Mouse (Mus musculus) CH12.LX (cell line): ENCODE measurements around the gene Pin1. TPM values are rescaled to one million over a fixed set of nuclear protein-coding genes. Genes with fewer than 3 reads are reported as not detected.
A peak's percentile ranks its signal among the peaks of the same experiment; 100 is the strongest.

Experiments
- DNase-seq: peaks from one replicate; pipeline ENCODE4 v3.0.0-alpha.2; 2013; ENCODE audit errors: extremely low read depth
- H3K27ac ChIP-seq: 2 replicates; pipeline ENCODE4 v1.5.1; 2012; ENCODE audit warnings: low read depth, mild to moderate bottlenecking, control low read depth, moderate library complexity; ENCODE audit not compliant: insufficient read depth
- H3K27me3 ChIP-seq: replicated peaks from 2 replicates; pipeline ENCODE3; 2012; ENCODE audit warnings: inconsistent platforms
- H3K36me3 ChIP-seq, 2 experiments: replicated peaks in 1 of 2; 2 replicates each; pipeline versions ENCODE3 to v1.6.1; 2012; ENCODE audit warnings: inconsistent platforms in 1 of 2, low read length in 1 of 2, mild to moderate bottlenecking in 1 of 2, mixed read lengths in 1 of 2, moderate library complexity in 1 of 2; ENCODE audit not compliant: control insufficient read depth in 1 of 2, insufficient read depth in 1 of 2
- H3K4me1 ChIP-seq, 2 experiments: 2 replicates each; pipeline ENCODE4 v1.6.1; 2012; ENCODE audit warnings: inconsistent platforms in 1 of 2, moderate library complexity in 1 of 2; ENCODE audit not compliant: insufficient read depth in 2 of 2, control insufficient read depth in 1 of 2
- H3K4me2 ChIP-seq: 2 replicates; pipeline ENCODE4 v1.6.1; 2012; ENCODE audit warnings: low read depth, mild to moderate bottlenecking, control low read depth; ENCODE audit not compliant: poor library complexity, insufficient read depth, severe bottlenecking
- H3K4me3 ChIP-seq, 3 experiments: fragments of 150-350 bp in 1 of 3; sonication (generic) in 1 of 3; replicated peaks in 1 of 3; 2 replicates each; pipeline versions ENCODE3 to v1.5.1; 2011 to 2012; ENCODE audit warnings: low read depth in 2 of 3, low read length in 2 of 3, mild to moderate bottlenecking in 2 of 3, moderate library complexity in 2 of 3, control low read depth in 1 of 3, improper control_type of control experiment in 1 of 3, inconsistent platforms in 1 of 3, mixed read lengths in 1 of 3; ENCODE audit not compliant: poor library complexity in 1 of 3
- H3K79me2 ChIP-seq: replicated peaks from 2 replicates; pipeline ENCODE4 v1.6.1; 2012; ENCODE audit warnings: mild to moderate bottlenecking, moderate library complexity; ENCODE audit not compliant: control insufficient read depth, poor library complexity, insufficient read depth, severe bottlenecking; ENCODE audit errors: extremely low read depth
- H3K9ac ChIP-seq: 2 replicates; pipeline ENCODE4 v1.6.1; 2012; ENCODE audit warnings: low read depth, mild to moderate bottlenecking, control low read depth, moderate library complexity; ENCODE audit not compliant: insufficient read depth
- H3K9me3 ChIP-seq: replicated peaks from 2 replicates; pipeline ENCODE3; 2012; ENCODE audit warnings: low read length, inconsistent platforms, mixed read lengths
- E2F4 ChIP-seq: IDR thresholded peaks from 2 replicates; pipeline ENCODE4 v1.6.1; 2011; ENCODE audit warnings: low read depth, low read length, improper control_type of control experiment; ENCODE audit not compliant: insufficient replicate concordance
- HCFC1 ChIP-seq: IDR thresholded peaks from 2 replicates; pipeline ENCODE4 v1.6.1; 2012; ENCODE audit warnings: low read depth, mild to moderate bottlenecking, inconsistent platforms, low read length, improper control_type of control experiment
- JUND ChIP-seq: conservative IDR thresholded peaks from 2 replicates; pipeline ENCODE4 v1.6.1; 2011; ENCODE audit warnings: low read depth, low read length, improper control_type of control experiment
- KAT2A ChIP-seq: IDR thresholded peaks from 2 replicates; pipeline ENCODE4 v1.6.1; 2012; ENCODE audit warnings: low read length, improper control_type of control experiment, inconsistent platforms; ENCODE audit not compliant: insufficient replicate concordance
- MAFK ChIP-seq: IDR thresholded peaks from 2 replicates; pipeline ENCODE4 v1.6.1; 2011; ENCODE audit warnings: low read length, improper control_type of control experiment; ENCODE audit not compliant: insufficient replicate concordance
- MEF2A ChIP-seq: IDR thresholded peaks from 2 replicates; pipeline ENCODE4 v1.6.1; 2014; ENCODE audit warnings: low read depth, mild to moderate bottlenecking, inconsistent platforms, low read length, improper control_type of control experiment, borderline replicate concordance
- POLR2A ChIP-seq: IDR thresholded peaks from 2 replicates; pipeline ENCODE4 v1.6.1; 2011; ENCODE audit warnings: low read depth, mild to moderate bottlenecking, improper control_type of control experiment, low read length
- POLR2AphosphoS2 ChIP-seq: IDR thresholded peaks from 2 replicates; pipeline ENCODE4 v1.6.1; 2011; ENCODE audit warnings: low read depth, low read length, improper control_type of control experiment
- RCOR1 ChIP-seq: conservative IDR thresholded peaks from 2 replicates; pipeline ENCODE4 v1.6.1; 2012; ENCODE audit warnings: low read depth, mild to moderate bottlenecking, inconsistent platforms, low read length, improper control_type of control experiment
- SMC3 ChIP-seq: IDR thresholded peaks from 2 replicates; pipeline ENCODE4 v1.6.1; 2011; ENCODE audit warnings: low read depth, low read length, improper control_type of control experiment
- USF1 ChIP-seq: IDR thresholded peaks from 2 replicates; pipeline ENCODE4 v1.6.1; 2014; ENCODE audit warnings: low read depth, mild to moderate bottlenecking, inconsistent platforms, low read length, improper control_type of control experiment
- ZMIZ1 ChIP-seq: IDR thresholded peaks from 2 replicates; pipeline ENCODE4 v1.6.1; 2012; ENCODE audit warnings: low read depth, mild to moderate bottlenecking, inconsistent platforms, low read length, improper control_type of control experiment
- dilution Hi-C: fragments of 300-500 bp; cut with MboI; formaldehyde crosslinking; loops from 2 replicates; pipeline ENCODE4 v1.14.3; 2020; ENCODE audit warnings: low sequenced_read_pairs; ENCODE audit not compliant: extremely low pct_unique_long_range_greater_than_20kb, extremely low pct_ligation_motif_present
- in situ Hi-C: fragments of 300-500 bp; cut with MboI; formaldehyde crosslinking; loops from 3 replicates; pipeline ENCODE4 v1.14.3; 2019; ENCODE audit warnings: low sequenced_read_pairs, low pct_ligation_motif_present, low pct_unique_long_range_greater_than_20kb, mixed read lengths
- polyA plus RNA-seq: library from polyadenylated mRNA; unstranded; fragments of >175 nt; gene quantifications from 2 replicates; pipeline ENCODE4 v1.2.1, GENCODE M21; 2012; ENCODE audit warnings: low read depth; ENCODE audit not compliant: insufficient read length
- total RNA-seq, 2 experiments: library from RNA; depleted of rRNA; stranded (reverse); fragments of 300-350 nt in 1 of 2; fragments of >200 nt in 1 of 2; gene quantifications; 2 replicates each; pipeline ENCODE4 v1.2.3; 2012 to 2014

Pin1 gene
- total and polyA plus RNA-seq, 3 experiments = 37.0 to 48.6 (median 43.0) TPM

DNA sequence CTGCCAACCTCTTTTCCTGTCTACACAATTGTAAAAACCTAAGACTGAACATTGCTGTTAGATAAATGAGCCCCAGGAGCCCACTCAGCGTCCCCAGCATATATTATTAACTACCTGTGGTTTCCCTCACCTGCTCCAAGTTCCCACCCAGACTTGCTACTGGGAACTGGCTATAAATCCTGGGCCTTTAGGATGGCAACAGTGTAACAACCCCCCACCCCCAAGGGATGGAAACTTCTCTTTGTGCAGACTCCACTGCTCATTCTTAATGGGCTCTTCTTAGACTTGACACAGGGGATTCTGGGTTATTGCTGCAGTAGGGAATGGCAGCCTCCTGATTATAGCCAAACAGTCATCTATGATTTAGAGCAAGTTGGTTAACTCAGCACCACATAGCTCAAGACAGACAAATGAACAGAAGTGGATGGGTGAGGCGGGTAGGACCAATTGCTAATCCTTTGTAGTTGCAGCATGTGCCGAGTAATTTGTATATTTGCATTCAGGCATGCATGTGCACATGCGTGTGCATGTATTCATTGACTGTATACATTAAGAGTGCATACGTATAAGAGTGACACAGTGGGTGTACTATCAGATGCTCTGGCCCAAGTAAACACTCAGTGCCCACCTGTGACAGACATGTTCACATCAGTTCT is 13.2 kb downstream of the Pin1 start:
- in situ Hi-C loops = no loop called here
- H3K36me3 ChIP-seq = peaks cover 42 to 63% of the 10 kb centered on the region in 2 experiments
- dilution Hi-C loops = no loop called here

GRCm38 (mm10) chr9:20665925-20666324 is 14.0 kb downstream of the Pin1 start:
- dilution Hi-C loops (no loop called here), in situ Hi-C loops (no loop called here)
- no peak overlapping the region for H3K27ac ChIP-seq
- H3K9ac ChIP-seq = no peak overlapping the region
- no peaks in the 10 kb centered on the region for H3K4me1 ChIP-seq
- no peak for DNase-seq
- peaks cover 34 to 55% of the 10 kb centered on the region in 2 experiments for H3K36me3 ChIP-seq
- H3K4me2 ChIP-seq = no peak overlapping the region
- TF ChIP-seq MAFK (no peak), POLR2A (0 out of 2 replicates have a peak, but pooled peaks have one; percentile 24)
- no peaks in the 10 kb centered on the region for H3K27me3 ChIP-seq
- H3K9me3 ChIP-seq = no peaks in the 10 kb centered on the region
- H3K4me3 ChIP-seq = no peak overlapping the region
- H3K79me2 ChIP-seq = no peaks in the 10 kb centered on the region

More for the DNA sequence above, 13.2 kb downstream of the Pin1 start:
- Histone ChIP-seq H3K9me3 (no peaks in the 10 kb centered on the region), H3K9ac (no peak overlapping the region), H3K27me3 (no peaks in the 10 kb centered on the region), H3K27ac (no peak overlapping the region), H3K79me2 (no peaks in the 10 kb centered on the region), H3K4me3 (no peak overlapping the region), H3K4me1 (no peaks in the 10 kb centered on the region), H3K4me2 (no peak overlapping the region)
- DNase-seq = no peak
- no peak for TF ChIP-seq POLR2A
- no peak for TF ChIP-seq USF1
- 0 out of 2 replicates have a peak, but pooled peaks have one; percentile 3 for TF ChIP-seq POLR2AphosphoS2

DNA sequence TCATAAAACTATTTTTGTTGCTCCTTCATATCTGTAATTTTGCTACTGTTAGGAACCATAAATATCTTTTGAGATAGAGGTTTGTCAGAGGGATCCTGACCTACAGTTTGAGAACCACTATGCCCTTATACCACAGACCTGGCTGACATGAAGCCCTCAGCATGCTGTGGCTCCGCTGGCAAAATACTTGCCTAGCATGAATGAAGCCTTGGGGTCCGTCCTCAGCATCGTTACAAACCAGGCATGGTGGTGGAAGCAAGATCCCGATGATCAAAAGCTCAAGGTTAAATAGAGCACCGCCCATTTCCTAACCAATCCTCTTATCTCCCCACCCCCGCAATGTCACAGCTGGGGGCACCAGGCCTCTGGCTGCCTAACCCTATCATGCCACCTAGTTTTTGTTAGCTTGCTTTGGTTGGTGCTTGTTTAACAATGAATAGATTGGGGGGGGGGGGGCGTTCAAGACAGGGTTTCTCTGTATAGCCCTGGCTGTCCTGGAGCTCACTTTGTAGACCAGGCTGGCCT is 14.7 kb downstream of the Pin1 start:
- no peaks in the 10 kb centered on the region for H3K4me1 ChIP-seq
- in situ Hi-C loops = no loop called here
- H3K27ac ChIP-seq = no peak overlapping the region
- DNase-seq = no peak
- TF ChIP-seq JUND (no peak), KAT2A (no peak), MEF2A (no peak), HCFC1 (no peak), RCOR1 (no peak), SMC3 (no peak), ZMIZ1 (no peak), E2F4 (no peak)
- dilution Hi-C loops = no loop called here
- no peak overlapping the region for H3K4me2 ChIP-seq
- H3K9me3 ChIP-seq = no peaks in the 10 kb centered on the region
- H3K79me2 ChIP-seq = no peaks in the 10 kb centered on the region
- peaks cover 29 to 49% of the 10 kb centered on the region in 2 experiments for H3K36me3 ChIP-seq
- no peak overlapping the region for H3K9ac ChIP-seq
- no peak overlapping the region for H3K4me3 ChIP-seq
- no peaks in the 10 kb centered on the region for H3K27me3 ChIP-seq
